Mouse (Mus musculus): ENCODE measurements at regions not wholly inside any gene's neighbourhood (a gene's known extent, or its start where the extent isn't known, plus 50 kb on each side); places are given as distances from the start of the nearest gene placed in this dataset.

DNA sequence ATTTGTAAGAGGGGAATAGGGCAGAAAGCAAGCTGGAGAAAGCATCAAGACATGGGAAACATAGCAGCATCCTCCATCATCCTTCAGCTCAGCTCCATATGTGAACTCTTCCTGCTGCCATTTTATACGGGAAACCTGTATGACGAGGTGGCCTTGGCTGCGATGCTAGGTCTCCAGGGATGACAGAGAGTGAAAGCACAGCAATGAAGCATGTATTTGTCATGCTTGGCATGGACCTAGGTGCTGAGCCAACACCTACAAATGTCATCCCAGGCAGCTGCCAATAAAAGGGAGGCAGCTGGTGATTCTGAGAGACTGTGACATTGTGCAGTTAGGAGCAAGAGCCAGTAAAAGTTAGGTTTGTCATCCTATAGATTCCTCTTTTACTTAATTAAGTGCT is 51.0 kb upstream of the Akirin2 start:
- no peak for DNase-seq
